Mouse (Mus musculus): ENCODE data around the gene Hist1h4a.

DNA sequence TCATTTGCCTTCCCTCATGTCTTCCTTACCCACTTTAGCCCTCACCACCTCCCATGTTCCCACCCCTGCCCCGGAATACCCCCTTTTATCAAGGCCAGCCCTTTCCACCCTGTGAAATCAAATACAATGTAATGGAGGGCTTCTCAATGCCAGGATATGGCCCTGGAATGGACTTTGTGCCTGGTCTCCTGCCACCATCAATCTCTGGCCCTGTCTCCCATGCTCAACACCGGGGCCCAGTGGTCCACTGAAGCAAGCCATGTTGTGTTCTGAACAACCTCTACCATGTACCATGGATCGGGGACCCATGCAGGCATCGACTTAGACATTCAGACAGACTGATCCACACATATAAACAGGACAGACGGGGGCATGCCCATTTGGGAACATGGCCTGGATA is 31.3 kb downstream of the Hist1h4a start:
- TF ChIP-seq GATA1 (IDR thresholded peaks at IDR 0.05; ENCODE audit: low read length), result no peak
- TF ChIP-seq TAL1 (IDR thresholded peaks at IDR 0.05; ENCODE audit: low read length), result no peak

Measured in erythroblast, embryonic 14.5 days (primary cell).